Mouse (Mus musculus): Measurements from ENCODE around the gene Ank2.

The Ank2 gene

DNA sequence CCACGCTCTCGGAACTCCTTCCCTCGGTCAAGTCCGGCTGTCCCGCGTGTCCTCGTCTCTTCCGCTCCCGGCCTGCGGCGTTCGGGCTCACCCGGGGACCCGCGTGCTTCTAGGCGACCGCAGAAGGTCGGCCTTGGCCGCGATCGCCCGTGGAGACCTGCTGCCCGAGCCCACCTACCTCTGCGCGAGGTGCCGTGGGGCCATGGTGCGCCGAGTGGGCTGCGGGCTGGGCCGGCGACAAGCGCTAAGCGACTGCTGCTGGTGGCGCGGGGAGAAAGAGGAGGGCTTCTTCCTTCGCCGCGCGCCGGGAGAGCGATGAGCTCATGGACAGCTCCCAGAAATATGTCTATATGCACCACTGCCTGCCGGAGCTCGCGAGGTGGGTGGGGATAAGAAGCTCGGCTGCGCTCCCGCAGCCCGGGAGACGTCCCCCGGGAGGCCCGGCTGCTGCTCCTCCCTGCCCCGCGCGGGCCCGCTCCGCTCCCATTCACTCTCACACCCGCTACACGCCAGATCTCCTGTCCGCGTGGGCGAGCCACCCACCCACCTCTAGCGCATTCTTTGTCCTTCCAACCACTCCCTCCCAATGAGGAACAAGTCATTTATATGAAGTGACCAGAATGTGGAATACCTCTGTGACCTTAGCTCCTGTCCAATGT, at the start of gene Ank2:
Gene Ank2 (minus strand): TSS at position 609 of the 659 bp plus-strand sequence.
- peak; percentile 40 to 65 for DNase-seq

DNA sequence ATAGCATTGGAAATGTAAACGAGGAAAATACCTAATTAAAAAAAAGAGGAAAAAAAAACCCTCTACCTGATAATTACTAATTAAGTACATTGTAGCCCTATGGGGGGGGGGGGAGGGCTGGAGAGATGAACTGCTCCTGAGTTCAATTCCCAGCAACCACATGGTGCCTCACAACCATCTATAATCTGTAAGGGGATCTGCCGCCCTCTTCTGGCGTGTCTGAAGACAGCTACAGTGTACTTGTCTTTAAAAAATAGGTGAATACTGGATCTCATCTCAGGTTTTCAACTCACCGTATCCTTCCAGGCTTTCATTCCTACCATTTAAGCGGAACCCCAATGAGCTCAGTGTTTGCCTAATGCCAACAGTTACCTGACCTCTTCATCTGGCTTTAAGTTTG, 48.7 kb upstream of the Ank2 start:
- DNase-seq: peak in 1 of 2 experiments; percentile 18

DNA sequence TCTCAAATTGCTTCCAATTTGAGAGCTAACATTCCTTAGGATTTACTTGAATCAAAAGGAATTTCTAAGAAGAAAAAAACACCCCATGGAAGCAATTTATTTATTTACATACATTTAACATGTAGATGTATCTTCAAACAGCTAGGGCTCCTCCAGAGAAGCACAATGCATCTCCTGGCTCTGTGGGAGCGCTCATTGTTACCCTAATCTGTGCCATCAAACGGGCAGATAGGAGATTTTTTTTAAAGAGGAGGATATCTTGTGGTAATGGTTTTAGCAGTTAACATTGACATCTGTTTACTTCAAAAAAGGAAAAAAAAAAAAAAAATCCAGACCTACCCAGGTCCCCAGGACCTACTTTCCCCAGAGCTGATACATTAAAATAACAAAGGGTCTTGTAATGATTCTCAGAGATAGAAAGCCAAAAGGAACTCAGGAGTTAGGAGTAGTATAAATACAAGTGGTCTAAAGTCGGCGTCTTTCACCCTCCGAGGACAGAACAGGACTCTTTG, 45.5 kb upstream of the Ank2 start:
- DNase-seq: no peak

- DNase-seq: no peak
Observed at GRCm38 (mm10) chr3:127543976-127544375, 44.8 kb upstream of the Ank2 start.

GRCm38 (mm10) chr3:127539193-127539592, 40.0 kb upstream of the Ank2 start:
- DNase-seq: no peak

- DNase-seq: no peak
Observed at GRCm38 (mm10) chr3:127530293-127530692, 31.1 kb upstream of the Ank2 start.

DNA sequence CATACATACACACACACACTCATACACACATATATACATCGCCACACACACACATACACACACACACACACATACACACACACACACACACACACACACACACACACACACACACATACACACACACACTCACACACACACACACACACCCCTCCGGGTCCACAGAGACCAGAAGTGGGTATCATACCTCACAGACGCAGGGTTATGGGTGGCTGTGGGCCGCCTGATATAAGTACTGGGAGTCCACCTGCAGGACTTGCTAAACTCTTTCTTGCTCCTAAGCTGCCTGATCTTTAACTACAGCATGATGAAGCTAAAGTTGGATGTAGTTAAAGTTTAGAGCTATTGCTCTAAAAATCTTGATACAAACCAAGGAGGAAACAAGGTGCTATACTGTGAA, 30.7 kb upstream of the Ank2 start:
- DNase-seq: no peak

DNA sequence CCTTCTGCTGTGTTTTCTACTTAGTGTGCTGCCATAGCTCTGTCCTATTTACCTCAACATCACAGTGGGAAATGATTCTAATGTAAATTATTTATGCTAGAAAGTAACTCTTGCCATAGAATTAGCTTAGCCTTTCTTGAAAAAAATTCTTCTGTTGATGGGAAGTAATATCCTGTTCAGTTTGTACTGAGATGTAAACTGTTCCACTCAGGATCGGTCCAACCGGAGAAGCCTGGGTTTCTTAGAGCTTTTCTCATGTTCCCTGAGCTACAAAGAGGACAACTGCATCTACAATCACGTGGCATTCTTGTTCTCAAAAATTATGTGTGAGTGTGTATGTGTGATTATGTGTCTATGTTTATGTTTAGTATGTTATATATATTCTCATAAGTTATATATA, 30.1 kb upstream of the Ank2 start:
- no peak for DNase-seq

- DNase-seq: peak in 1 of 2 experiments; percentile 9
Observed at GRCm38 (mm10) chr3:127527465-127528034, 28.4 kb upstream of the Ank2 start.

DNA sequence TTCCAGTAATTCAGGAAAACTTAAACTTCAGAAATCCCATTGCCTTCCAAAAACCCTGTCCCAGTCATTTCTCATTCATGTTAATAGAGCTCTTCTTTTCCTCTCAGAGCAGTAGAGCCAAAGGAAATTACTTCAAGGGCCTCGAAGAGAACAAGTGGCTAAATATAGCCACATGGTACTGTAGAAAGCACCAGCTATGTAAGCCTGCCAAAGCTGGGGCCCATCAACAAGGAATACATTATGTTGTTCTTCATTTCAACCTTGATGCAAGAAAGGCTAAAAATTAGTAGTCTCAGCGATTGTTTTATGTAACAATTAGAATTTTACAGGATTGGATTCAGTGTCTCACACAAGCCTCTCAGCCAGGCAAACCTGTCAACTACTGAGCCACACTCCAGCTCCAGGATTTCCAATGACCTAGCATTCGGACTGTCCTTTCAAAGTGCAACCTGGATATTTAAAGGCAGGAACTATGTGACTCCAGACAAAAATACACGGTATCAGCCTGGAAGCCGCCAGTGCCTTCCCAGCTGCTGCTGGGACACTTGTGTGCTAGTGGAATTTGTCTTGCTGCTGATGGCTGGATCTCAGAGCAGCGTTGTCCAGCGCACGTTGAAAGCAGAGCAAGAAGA, 26.2 kb upstream of the Ank2 start:
- no peak for DNase-seq

GRCm38 (mm10) chr3:127521156-127521555, 22.0 kb upstream of the Ank2 start:
- no peak for DNase-seq

DNA sequence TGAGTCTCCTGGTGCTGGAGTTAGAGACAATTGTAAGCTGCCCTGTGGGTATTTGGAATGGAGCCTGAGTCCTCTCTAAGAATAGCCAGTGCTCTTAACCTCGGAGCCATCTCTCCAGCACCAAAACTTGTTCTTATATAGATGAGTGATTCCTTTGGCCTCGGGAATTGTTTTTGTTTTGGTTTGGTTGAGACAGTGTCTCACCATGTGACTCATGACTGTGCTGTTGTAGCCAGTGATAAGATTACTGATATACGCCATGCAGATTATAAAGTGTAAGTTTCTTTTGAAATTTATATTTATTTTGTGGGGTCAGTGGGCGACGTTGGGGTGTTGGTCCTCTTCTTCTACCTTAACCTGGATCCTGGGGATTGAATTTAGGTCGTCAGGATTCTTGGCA, 21.1 kb upstream of the Ank2 start:
- no peak for DNase-seq

DNA sequence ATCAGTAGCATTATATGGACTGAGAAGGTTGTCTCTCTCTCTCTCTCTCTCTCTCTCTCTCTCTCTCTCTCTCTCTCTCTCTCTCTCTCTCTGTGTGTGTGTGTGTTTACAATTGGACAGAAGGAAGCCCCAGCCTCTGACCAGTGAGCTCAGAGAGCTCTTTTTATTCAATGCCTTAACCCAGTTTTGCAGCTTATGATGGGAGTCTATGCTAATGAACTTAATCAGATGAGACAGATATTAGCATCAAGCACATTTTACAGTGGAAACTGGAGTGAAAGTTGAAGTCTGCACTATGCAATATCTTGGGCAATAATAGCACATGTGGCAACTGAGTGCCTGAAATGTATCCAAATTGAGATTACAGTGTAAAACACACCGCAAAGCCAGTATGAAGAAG, 16.1 kb upstream of the Ank2 start:
- no peak for DNase-seq

DNA sequence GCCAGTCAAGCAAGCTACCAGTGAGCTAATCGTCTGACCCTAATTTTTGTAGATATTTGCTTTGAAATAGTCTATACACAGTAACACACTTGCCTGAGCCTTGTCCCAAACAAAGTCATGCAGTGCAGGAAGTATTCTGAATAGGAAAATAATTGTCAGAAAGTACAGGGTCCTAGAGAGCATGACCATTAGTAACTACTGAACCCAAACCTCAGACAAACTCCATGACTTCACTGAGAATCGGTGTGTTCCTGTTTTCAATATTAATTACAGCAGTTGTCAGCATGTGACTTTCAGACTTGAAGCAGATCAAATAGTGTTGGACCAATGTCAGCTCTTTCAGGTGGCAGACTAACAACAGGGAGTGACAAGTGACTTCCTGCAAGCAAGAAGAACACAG, 14.5 kb upstream of the Ank2 start:
- DNase-seq: no peak

- no peak for DNase-seq
Observed at GRCm38 (mm10) chr3:127512794-127513335, 13.7 kb upstream of the Ank2 start.

GRCm38 (mm10) chr3:127511786-127512746, 12.9 kb upstream of the Ank2 start:
- DNase-seq: no peak

- DNase-seq: no peak
Observed at GRCm38 (mm10) chr3:127507878-127508783, 9.0 kb upstream of the Ank2 start.

DNA sequence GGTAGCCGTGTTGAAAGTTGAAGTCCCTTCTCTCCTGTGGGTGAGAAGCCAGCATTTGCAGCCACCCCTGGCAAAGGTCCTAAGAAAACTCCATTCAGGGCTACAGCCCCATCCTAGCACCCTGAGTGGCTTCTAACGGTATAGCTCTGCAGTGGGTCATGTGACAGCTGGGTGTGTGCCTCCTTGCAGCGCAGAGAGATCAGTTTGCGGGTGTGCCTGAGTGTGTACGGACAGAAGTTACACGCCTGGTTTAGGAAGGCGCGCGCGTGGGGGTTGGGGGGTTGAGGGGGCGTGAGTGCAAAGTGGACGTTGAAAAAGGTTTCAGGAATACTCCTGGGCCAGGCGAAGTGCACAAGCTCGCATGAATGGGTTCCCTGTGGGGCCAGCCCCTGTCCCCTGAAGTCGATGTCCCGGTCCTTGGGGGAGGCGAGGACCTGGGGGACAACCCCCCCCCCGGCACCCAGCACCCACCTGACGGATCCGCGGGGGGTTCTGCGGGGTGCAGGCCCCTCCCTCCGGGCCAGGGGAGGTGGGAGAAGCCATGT, 881 bp downstream of the Ank2 start:
- DNase-seq: peak; percentile 46 to 52

GRCm38 (mm10) chr3:127492663-127493062, 6.5 kb downstream of the Ank2 start:
- no peak for DNase-seq

- peak in 1 of 2 experiments; percentile 8 for DNase-seq
Observed at GRCm38 (mm10) chr3:127487302-127487701, 11.8 kb downstream of the Ank2 start.

DNA sequence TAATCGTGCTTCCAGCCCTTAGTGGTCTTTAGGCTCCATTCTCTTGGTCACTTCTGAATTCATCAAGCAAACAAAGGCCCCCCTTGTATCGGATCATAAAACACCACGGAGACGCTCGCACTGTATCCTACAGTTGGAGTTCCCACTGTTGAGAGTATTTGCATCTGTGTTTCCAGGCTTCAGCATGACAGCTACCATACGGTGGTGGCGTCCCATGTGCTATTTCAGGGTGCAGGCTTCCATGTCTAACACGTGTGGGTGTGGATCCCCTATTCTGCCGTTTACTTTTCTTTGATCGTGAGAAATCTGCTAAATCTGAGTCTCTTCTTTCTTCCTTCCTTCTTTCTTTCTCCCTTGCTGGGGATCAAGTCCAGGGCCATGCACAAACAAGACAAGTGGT, 14.0 kb downstream of the Ank2 start:
- no peak for DNase-seq

Measured in cerebellum, adult 18-20 months (tissue).